Mouse (Mus musculus): Measurements from ENCODE around the gene Bbs7.

GRCm38 (mm10) chr3:36640787-36641186, 27.5 kb upstream of the Bbs7 start:
- TF ChIP-seq CTCF (IDR thresholded peaks at IDR 0.05; ENCODE audit: insufficient read depth, low read length) (no peak), POLR2A (IDR thresholded peaks at IDR 0.05; ENCODE audit: borderline replicate concordance, extremely low read depth, low read depth, low read length) (no peak)

Data from lung, adult 2 months (tissue).